ENCODE assay signal across 8 mouse cellular contexts in genomic region chr6:37037115-37037908, GRCm38 (mm10).
DNase-seq lines count a peak whose midpoint lies in the region; ATAC-seq and TF ChIP-seq lines count a peak whose summit lies in the region.

No protein-coding gene starts in this region.

- no peak overlapping the region for H3K9ac ChIP-seq in forebrain, embryonic 15.5 days (replicated peaks)
- H3K9ac ChIP-seq in lung, postnatal 0 days (replicated peaks; ENCODE audit: low read depth), result no peak overlapping the region
- no peak overlapping the region for H3K9ac ChIP-seq in stomach, embryonic 16.5 days (ENCODE audit: low read length)

- H3K4me1 ChIP-seq in forebrain, embryonic 15.5 days, result peaks cover 8% of the 10 kb centered on the region
- H3K4me1 ChIP-seq in lung, postnatal 0 days (ENCODE audit: insufficient read depth, low read depth, low read length), result no peaks in the 10 kb centered on the region
- H3K4me1 ChIP-seq in stomach, embryonic 16.5 days (ENCODE audit: control insufficient read depth, insufficient read depth, low read length), result peaks cover 7% of the 10 kb centered on the region; the same call in 1 of the 2 replicates

- H3K9me3 ChIP-seq in forebrain, embryonic 15.5 days, result no peaks in the 10 kb centered on the region
- H3K9me3 ChIP-seq in lung, postnatal 0 days (ENCODE audit: low read length), result no peaks in the 10 kb centered on the region
- no peaks in the 10 kb centered on the region for H3K9me3 ChIP-seq in stomach, embryonic 16.5 days (replicated peaks; ENCODE audit: control insufficient read depth, low read length)

- ATAC-seq in forebrain, embryonic 15.5 days (replicated peaks), result peak; percentile 71
- ATAC-seq in inflammation-experienced regulatory T-cells, adult 6 months, result peak; percentile 56
- peak; percentile 47; the same call in 1 of the 2 replicates for ATAC-seq in lung, postnatal 0 days
- ATAC-seq in stomach, embryonic 16.5 days (ENCODE audit: insufficient read depth, low FRiP score), result peak; percentile 51; the same call in 1 of the 2 replicates

- peak; percentile 76 for TF ChIP-seq CTCF in lung, postnatal 0 days (IDR thresholded peaks at IDR 0.05)

- 59% methylated on average over 11 of the region's 11 CpGs for WGBS in forebrain, embryonic 15.5 days
- WGBS in lung, postnatal 0 days, result 72% methylated on average over 11 of the region's 11 CpGs
- 70% methylated on average over 11 of the region's 11 CpGs for WGBS in stomach, embryonic 16.5 days

- TF ChIP-seq EP300 in lung, postnatal 0 days (IDR thresholded peaks at IDR 0.05), result no peak

- H3K4me2 ChIP-seq in forebrain, embryonic 15.5 days (replicated peaks), result no peak overlapping the region
- no peak overlapping the region for H3K4me2 ChIP-seq in lung, postnatal 0 days (replicated peaks; ENCODE audit: low read depth, low read length)
- H3K4me2 ChIP-seq in stomach, embryonic 16.5 days (ENCODE audit: low read depth, low read length), result no peak overlapping the region

- 0 out of 2 replicates have a peak, but pooled peaks cover 3% of the 10 kb centered on the region for H3K36me3 ChIP-seq in forebrain, embryonic 15.5 days
- no peaks in the 10 kb centered on the region for H3K36me3 ChIP-seq in lung, postnatal 0 days (ENCODE audit: insufficient read depth, low read length)
- H3K36me3 ChIP-seq in stomach, embryonic 16.5 days (ENCODE audit: control insufficient read depth, insufficient read depth, low read length), result no peaks in the 10 kb centered on the region

- peak; percentile 65 to 75 for DNase-seq in layer of hippocampus, postnatal 10 days (ENCODE audit: low spot score in 2 of 2)
- no peak for DNase-seq in layer of hippocampus, adult 9-10 months (ENCODE audit: low spot score)
- peak; percentile 79 for DNase-seq in NIH3T3 (ENCODE audit: low read depth)
- DNase-seq in lung, postnatal 0 days (ENCODE audit: low spot score), result peak; percentile 31
- DNase-seq in urinary bladder, postnatal 10 days (ENCODE audit: low spot score), result no peak

- no peak overlapping the region for H3K4me3 ChIP-seq in forebrain, embryonic 15.5 days
- H3K4me3 ChIP-seq in lung, postnatal 0 days (ENCODE audit: low read depth, low read length), result no peak overlapping the region
- H3K4me3 ChIP-seq in stomach, embryonic 16.5 days (replicated peaks; ENCODE audit: low read length), result no peak overlapping the region

- no peak overlapping the region for H3K27ac ChIP-seq in forebrain, embryonic 15.5 days (replicated peaks)
- no peak overlapping the region for H3K27ac ChIP-seq in lung, postnatal 0 days (ENCODE audit: low read length)
- H3K27ac ChIP-seq in stomach, embryonic 16.5 days (ENCODE audit: low read length), result no peak overlapping the region; the same call in 1 of the 2 replicates

- no peaks in the 10 kb centered on the region for H3K27me3 ChIP-seq in forebrain, embryonic 15.5 days
- no peaks in the 10 kb centered on the region for H3K27me3 ChIP-seq in lung, postnatal 0 days (replicated peaks; ENCODE audit: insufficient read depth, low read length)
- no peaks in the 10 kb centered on the region for H3K27me3 ChIP-seq in stomach, embryonic 16.5 days (ENCODE audit: control insufficient read depth, insufficient read depth, low read length)

Comparison
In these comparisons a context has a peak if more than half of its experiments do, and no peak if none do; other contexts are left out.
1. DNase-seq: peak in layer of hippocampus, postnatal 10 days (2 of 2), NIH3T3 (single experiment) and lung, postnatal 0 days (single experiment); none in layer of hippocampus, adult 9-10 months (single experiment) and urinary bladder, postnatal 10 days (single experiment).
2. Peak in every context shown above with its lines, with median percentiles within 50 percentile points of each other: ATAC-seq.